Mouse (Mus musculus): ENCODE data around the gene Gna11.

Gene Gna11

GRCm38 (mm10) chr10:81545161-81545747, at the start of gene Gna11:
Gene Gna11 (minus strand): TSS chr10:81545190.
- DNase-seq (ENCODE audit: low spot score): peak; percentile 100

GRCm38 (mm10) chr10:81593935-81594334, 48.9 kb upstream of the Gna11 start:
- DNase-seq (ENCODE audit: low spot score): no peak

GRCm38 (mm10) chr10:81593223-81593622, 48.2 kb upstream of the Gna11 start:
- no peak for DNase-seq (ENCODE audit: low spot score)

- no peak for DNase-seq (ENCODE audit: low spot score)
These were observed 47.6 kb upstream of the Gna11 start for GRCm38 (mm10) chr10:81592631-81593030.

- no peak for DNase-seq (ENCODE audit: low spot score)
These were observed 46.9 kb upstream of the Gna11 start for GRCm38 (mm10) chr10:81591846-81592245.

- DNase-seq (ENCODE audit: low spot score): no peak
These were observed 43.7 kb upstream of the Gna11 start for GRCm38 (mm10) chr10:81588739-81589138.

GRCm38 (mm10) chr10:81583347-81583746, 38.4 kb upstream of the Gna11 start:
- DNase-seq (ENCODE audit: low spot score): no peak

GRCm38 (mm10) chr10:81580441-81581070, 35.6 kb upstream of the Gna11 start:
- DNase-seq (ENCODE audit: low spot score): no peak

GRCm38 (mm10) chr10:81579967-81580366, 35.0 kb upstream of the Gna11 start:
- DNase-seq (ENCODE audit: low spot score): no peak

GRCm38 (mm10) chr10:81575695-81576094, 30.7 kb upstream of the Gna11 start:
- DNase-seq (ENCODE audit: low spot score): no peak

GRCm38 (mm10) chr10:81575208-81575631, 30.2 kb upstream of the Gna11 start:
- peak; percentile 56 for DNase-seq (ENCODE audit: low spot score)

GRCm38 (mm10) chr10:81574081-81575056, 29.4 kb upstream of the Gna11 start, which contains the start of gene Tle2:
Gene Tle2 (plus strand): TSS chr10:81574561.
- no peak for DNase-seq (ENCODE audit: low spot score)

GRCm38 (mm10) chr10:81572975-81573374, 28.0 kb upstream of the Gna11 start:
- peak; percentile 73 for DNase-seq (ENCODE audit: low spot score)

- no peak for DNase-seq (ENCODE audit: low spot score)
These were observed 27.2 kb upstream of the Gna11 start for GRCm38 (mm10) chr10:81572133-81572671.

GRCm38 (mm10) chr10:81571501-81571876, 26.5 kb upstream of the Gna11 start:
- DNase-seq (ENCODE audit: low spot score): peak; percentile 99

GRCm38 (mm10) chr10:81570831-81571500, 26.0 kb upstream of the Gna11 start:
- peak; percentile 95 for DNase-seq (ENCODE audit: low spot score)

GRCm38 (mm10) chr10:81570238-81570800, 25.3 kb upstream of the Gna11 start:
- DNase-seq (ENCODE audit: low spot score): no peak

- DNase-seq (ENCODE audit: low spot score): no peak
These were observed 24.7 kb upstream of the Gna11 start for GRCm38 (mm10) chr10:81569507-81570237.

- DNase-seq (ENCODE audit: low spot score): peak; percentile 45
These were observed 23.6 kb upstream of the Gna11 start for GRCm38 (mm10) chr10:81568381-81569191.
